Mouse (Mus musculus) layer of hippocampus, adult 9-11 months (tissue): ENCODE results near the gene Gramd4.
"Not testable (repeated sequence)": the region's sequence is repeated elsewhere in the genome, so short reads cannot be mapped to it uniquely, and the experiment has no call there.

ENCODE experiments used
- DNase-seq: peaks from one replicate; pipeline ENCODE4 v3.0.0; 2022

Gene Gramd4

GRCm38 (mm10) chr15:86167787-86168504 lies 110.5 kb downstream of the Gramd4 start:
- no peak for DNase-seq

- DNase-seq, result peak; percentile 90
These were observed 111.0 kb downstream of the Gramd4 start for GRCm38 (mm10) chr15:86168505-86168867.

- no peak for DNase-seq
These were observed 111.7 kb downstream of the Gramd4 start for GRCm38 (mm10) chr15:86168941-86169816.

- DNase-seq, result no peak
These were observed 112.3 kb downstream of the Gramd4 start for GRCm38 (mm10) chr15:86169817-86170110.

- DNase-seq, result no peak
These were observed 113.8 kb downstream of the Gramd4 start for GRCm38 (mm10) chr15:86171316-86171715.

- DNase-seq, result no peak
These were observed 114.6 kb downstream of the Gramd4 start for GRCm38 (mm10) chr15:86172124-86172523.

GRCm38 (mm10) chr15:86172526-86172925 lies 115.0 kb downstream of the Gramd4 start:
- no peak for DNase-seq

GRCm38 (mm10) chr15:86173136-86173985 lies 115.9 kb downstream of the Gramd4 start:
- DNase-seq, result no peak

- no peak for DNase-seq
These were observed 118.0 kb downstream of the Gramd4 start for GRCm38 (mm10) chr15:86175253-86176050.

GRCm38 (mm10) chr15:86176166-86176565 lies 118.7 kb downstream of the Gramd4 start:
- no peak for DNase-seq

GRCm38 (mm10) chr15:86176771-86177702 lies 119.5 kb downstream of the Gramd4 start:
- no peak for DNase-seq

GRCm38 (mm10) chr15:86177703-86178251 lies 120.3 kb downstream of the Gramd4 start:
- DNase-seq, result not testable (repeated sequence)

- DNase-seq, result no peak
These were observed 121.1 kb downstream of the Gramd4 start for GRCm38 (mm10) chr15:86178594-86178993.

- DNase-seq, result no peak
These were observed 122.9 kb downstream of the Gramd4 start for GRCm38 (mm10) chr15:86180427-86180826.

- DNase-seq, result not testable (repeated sequence)
These were observed 123.8 kb downstream of the Gramd4 start for GRCm38 (mm10) chr15:86181321-86181720.

- DNase-seq, result no peak
These were observed 124.5 kb downstream of the Gramd4 start for GRCm38 (mm10) chr15:86181941-86182439.

- DNase-seq, result peak; percentile 80
These were observed 125.2 kb downstream of the Gramd4 start for GRCm38 (mm10) chr15:86182646-86183045.

- DNase-seq, result no peak
These were observed 126.0 kb downstream of the Gramd4 start for GRCm38 (mm10) chr15:86183484-86183883.

GRCm38 (mm10) chr15:86184071-86184470 lies 126.6 kb downstream of the Gramd4 start:
- DNase-seq, result no peak

GRCm38 (mm10) chr15:86184851-86185688 lies 127.6 kb downstream of the Gramd4 start:
- DNase-seq, result no peak
